Mouse (Mus musculus) kidney, postnatal 4 days (tissue): Measurements from ENCODE around the gene Chek2.

Experiments
- DNase-seq, 2 experiments: peaks; one replicate each; pipeline ENCODE4 v3.0.0; 2021; ENCODE audit warnings: mixed read lengths in 2 of 2

Gene Chek2

DNA sequence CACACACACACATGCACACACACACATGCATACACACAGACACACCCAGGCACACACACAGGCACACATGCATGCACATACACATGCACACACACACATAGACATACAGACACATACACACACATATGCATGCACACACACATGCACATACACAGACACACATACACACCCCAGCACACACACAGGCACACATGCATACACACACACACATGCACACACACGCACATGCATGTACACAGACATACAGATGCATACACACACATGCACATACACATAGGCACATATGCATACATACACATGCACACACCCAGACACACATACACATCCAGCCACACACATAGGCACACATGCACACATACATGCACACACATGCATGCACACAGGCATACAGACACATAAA lies 66.9 kb downstream of the Chek2 start:
- DNase-seq = no peak

DNA sequence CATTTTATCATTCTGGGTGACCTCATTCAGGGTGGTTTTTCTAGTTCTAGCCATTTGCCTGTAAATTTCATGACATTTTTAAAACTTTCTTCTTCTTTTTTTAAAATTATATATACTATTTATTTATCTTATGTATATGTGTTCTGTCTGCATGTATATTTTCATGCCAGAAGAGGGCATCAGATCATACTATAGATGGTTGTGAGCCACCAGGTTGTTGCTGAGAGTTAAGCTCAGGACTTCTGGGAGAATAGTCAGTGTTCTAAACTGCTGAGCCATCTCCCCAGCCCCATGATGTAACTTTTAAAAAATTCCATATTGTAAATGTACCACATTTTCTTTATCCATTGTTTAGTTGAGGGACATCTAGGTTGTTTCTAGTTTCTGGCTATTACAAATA lies 69.1 kb downstream of the Chek2 start:
- no peak for DNase-seq

DNA sequence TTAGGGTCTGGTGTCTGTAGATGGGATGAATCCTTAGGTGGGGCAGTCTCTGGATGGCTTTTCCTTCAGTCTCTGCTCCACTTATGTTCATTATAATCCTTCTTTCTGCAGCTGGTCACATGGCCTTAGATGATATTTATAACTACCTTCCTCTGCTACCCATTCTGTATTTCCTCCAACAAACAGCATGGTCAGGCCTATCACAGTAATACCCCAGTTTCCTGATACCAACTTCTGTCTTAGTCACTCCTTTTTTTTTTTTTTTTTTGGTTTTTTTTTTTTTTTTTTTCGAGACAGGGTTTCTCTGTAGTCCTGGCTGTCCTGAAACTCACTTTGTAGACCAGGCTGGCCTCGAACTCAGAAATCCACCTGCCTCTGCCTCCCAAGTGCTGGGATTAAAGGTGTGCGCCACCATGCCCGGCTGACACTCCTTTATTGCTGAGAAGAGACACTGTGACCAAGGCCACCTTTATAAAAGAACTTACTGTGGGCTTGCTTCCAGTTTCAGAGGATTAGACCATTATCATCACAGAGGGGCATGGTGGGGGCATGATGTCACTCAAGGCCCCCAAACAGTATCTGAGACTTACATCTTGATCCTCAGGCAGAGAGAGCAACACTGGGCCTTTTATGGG lies 70.3 kb downstream of the Chek2 start:
- no peak for DNase-seq

DNA sequence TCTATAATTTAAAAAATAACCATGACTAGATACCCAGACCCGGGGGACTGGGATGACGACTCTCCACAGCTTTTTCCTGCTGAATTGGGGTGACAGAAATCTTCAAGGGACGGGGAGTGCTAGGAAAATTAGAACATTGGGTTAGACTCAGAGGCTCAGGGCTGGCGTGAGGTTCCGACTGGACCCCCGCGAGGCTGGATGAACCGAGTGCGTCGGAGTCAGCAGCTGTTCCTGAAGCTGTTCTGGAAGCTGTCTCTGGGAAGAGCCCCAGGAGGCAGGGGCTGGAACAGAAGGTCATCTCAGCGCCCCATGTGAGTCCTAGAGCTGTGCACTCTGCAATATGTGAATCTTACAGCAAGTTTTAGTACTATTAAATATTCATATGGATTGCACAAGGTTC lies 75.1 kb downstream of the Chek2 start:
- DNase-seq = no peak

DNA sequence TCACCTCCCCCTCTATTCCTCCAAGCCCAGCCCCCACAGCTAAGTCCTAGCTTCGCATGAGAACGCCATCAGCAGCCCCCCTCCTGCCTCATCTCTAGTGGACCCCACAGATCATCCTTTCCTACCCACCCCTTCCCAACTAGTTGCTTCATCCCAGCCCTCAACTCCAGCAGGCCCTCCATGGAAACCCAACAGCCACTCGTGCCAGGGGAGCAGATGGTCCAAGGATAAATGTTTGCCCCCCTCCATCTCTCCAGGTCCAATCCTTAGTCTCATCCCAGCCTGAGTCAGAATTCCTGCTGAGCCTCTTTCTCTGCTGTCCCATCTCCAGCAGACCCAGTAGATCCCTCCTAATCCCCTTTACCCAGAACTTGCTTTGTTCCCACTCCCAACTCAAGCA lies 76.5 kb downstream of the Chek2 start:
- no peak for DNase-seq

DNA sequence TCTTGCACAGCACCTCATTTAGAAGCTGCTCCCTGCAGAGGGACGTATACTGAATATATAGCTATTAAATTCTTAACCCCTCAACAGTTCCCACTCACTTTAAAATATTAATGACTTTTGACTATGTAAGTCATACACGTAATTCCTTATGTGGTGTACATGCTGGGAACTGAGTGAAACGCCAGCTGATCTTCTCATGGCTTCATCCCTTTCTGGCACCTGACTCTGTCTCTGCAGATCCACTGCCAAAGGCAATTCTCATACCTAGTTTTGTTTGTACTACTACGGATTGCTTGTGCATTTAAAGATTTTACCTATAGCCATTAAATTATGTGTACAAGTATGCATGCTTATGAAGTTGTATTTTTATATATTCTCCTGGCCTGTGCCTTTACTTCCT lies 79.8 kb downstream of the Chek2 start:
- DNase-seq = no peak

DNA sequence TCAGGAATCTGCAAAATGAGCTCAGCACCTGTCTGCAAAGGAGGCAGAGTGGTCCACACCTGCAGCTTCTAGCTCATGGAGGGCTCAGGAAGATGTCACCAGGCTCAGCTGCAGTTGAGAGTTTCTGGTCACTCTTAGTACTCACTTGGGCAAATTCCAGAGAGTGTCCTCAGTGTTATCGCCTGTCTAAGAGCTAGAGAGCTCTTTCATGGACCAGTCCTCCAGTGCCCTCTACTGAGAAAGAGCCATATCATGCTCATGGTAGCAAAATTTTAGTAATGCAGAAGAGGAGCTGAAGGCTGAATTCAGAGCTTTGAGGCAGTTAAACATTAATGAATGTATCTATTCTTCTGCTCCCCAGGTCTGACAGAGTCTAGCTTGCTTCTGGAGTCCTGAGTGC lies 83.6 kb downstream of the Chek2 start:
- peak in 1 of 2 experiments; percentile 15 for DNase-seq
